Mouse (Mus musculus): ENCODE measurements around the gene Slc5a11.

The Slc5a11 gene

DNA sequence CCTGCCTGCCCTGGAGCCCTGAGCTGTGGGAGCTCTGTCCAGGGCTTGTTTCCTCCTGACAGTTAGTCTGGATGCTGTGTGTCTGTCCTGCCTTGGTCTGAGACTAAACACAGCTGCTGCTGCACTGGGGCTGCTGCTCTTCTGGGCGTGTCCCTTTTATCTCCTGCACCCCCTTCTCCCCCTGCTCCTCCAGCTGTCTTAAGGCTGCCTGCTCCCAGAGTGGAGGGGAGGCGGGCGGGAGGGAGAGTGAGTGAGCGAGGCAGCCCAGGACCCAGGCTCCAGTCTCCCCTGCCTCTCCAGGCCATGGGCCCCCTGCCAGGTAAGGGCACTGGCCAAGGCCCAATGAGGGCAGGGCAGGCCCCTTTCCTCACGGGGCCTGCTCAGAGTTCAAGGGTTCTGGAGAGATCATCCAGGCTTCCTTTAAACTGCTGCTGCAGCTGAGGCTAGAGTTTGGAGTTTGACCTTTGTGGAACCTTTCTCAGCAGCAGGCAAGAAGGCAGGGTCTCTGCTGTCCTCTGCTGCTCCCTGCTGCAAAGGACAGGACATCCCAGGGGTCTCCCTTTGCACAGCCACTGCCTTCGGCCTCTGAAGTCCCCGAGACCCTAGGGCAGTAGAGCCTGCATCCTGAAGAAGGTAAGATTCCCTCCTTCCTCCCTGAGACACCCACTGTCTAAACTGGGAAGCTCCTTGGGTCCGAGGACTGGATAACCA, at the start of gene Slc5a11:
TSS of gene Slc5a11 (plus strand) at position 416 of the 711 bp plus-strand sequence.
- no peak for DNase-seq (ENCODE audit: low read depth, low spot score)

DNA sequence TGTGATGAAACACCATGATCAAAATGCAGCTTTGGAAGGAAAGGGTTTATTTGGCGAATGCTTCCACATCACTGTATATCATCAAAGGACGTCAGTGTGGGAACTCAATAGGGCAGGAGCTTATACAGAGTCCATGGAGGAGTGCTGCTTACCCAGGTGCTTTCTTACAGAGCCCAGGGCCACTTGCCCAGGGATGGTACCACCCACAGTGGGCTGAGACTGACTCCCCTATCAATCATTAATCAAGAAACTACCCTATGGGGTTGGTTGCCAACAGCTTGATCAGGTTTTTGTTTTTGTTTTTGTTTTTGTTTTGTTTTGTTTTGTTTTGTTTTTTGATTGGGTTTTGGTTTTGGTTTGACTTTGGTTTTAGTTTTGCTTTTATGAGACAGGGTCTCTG, 47.1 kb upstream of the Slc5a11 start:
- DNase-seq (ENCODE audit: low read depth, low spot score), result no peak

DNA sequence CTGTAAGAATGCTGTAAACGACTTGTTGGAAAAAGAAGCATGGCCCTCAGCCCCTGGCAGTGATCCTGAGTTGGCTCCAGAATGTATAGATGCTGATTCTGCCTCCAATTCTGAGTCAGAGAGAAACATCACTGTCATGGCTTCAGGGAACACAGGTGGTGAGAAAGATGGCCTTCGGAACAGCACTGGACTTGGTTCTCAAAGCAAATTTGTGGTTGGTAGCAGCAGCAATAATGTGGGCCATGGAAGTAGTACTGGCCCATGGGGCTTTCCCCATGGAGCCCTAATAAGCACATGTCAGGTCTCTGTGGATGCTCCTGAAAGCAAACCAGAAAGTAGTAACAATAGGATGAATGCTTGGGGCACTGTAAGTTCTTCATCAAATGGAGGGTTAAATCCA, 45.0 kb upstream of the Slc5a11 start:
- DNase-seq (ENCODE audit: low read depth, low spot score), result no peak

DNA sequence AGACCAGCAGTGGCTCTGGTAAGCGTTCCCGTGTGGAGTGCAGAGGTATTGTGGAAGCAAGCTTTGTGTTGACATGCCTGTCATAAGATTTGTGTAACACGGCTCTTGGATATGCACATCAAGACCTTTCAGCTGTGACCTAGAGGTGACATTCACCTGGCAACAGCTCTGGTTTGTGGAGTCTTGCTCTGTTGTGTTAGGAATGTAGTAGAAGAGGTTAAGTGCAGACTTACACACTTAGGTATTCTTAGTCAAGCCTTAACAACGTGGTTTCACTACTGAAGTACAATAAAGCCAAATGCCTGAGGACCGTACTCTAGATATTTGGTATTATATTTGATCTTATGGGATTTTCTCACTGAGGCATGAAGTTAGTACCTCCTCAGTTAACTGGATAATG, 42.5 kb upstream of the Slc5a11 start:
- no peak for DNase-seq (ENCODE audit: low read depth, low spot score)

DNA sequence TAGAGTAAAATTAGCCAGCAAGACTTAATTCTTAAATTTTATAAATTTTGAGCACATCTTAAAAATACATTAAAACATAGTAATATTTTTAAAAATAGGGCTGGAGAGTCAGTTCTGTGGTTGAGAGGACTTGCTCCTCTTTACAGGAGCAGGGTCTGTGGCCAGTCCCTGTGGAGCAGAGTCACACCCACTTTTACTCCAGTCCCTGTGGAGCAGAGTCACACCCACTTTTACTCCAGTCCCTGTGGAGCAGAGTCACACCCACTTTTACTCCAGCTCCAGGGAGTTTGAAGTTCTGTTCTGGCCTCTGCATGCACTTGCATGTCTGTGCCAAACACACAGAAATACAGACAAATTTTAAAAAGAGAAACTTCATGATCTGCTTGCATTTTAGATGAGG, 37.4 kb upstream of the Slc5a11 start:
- no peak for DNase-seq (ENCODE audit: low read depth, low spot score)

DNA sequence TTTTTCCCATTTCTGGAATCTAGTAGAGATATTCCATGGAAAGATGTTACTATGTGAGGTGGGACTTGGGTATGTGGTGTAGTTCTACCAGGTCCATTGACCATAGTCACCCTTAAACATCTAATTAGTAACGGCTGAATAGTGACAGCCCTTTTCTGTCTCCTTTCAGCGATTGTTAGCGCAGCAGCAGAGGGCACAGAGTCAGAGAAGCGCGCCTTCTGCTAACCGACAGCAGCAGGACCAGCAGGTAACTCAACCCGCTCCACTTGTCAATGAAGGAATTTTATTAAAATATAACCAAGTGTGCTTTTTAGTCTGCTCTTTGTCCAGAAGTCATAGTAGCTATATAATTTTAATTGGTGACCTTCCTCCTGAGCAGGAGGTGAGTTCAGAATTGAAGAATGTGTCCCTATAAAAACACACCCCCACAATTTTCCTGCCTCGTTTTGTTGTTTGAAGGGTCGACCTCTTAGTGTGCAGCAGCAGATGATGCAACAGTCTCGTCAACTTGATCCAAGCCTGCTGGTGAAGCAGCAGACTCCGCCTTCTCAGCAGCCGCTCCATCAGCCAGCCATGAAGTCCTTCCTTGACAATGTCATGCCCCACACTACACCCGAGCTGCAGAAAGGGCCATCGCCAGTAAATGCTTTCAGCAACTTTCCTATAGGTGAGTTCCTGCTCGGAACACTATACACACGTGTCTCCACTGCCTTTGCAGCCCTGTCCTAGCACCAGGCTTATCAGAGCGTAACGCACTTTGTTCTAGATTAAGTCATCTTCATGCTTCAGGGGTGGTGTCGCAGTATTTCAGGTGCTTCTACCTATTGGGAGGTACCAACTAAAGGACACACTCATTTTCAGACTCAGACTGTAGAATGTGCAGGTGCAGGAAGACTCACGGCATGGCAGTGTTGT, 32.5 kb upstream of the Slc5a11 start:
- DNase-seq (ENCODE audit: low read depth, low spot score), result no peak

DNA sequence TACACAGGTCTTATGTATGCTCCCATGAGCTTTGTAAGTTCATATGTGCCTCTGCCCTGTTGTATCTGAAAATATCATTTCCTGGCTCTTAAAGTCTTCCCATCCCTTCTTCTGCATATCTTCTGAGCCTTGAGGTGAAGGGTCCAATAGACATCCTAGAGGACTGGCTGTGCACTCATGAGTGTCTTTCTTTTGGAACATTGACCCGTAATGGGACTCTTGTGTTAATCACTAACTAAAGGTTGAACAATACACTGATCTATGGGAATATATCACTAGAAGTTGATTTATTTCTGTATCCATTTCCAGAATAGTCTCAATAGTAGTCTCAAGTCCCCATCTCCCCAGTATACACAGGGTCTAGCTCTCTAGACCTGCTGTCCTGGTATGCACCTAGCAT, 29.7 kb upstream of the Slc5a11 start:
- no peak for DNase-seq (ENCODE audit: low read depth, low spot score)

DNA sequence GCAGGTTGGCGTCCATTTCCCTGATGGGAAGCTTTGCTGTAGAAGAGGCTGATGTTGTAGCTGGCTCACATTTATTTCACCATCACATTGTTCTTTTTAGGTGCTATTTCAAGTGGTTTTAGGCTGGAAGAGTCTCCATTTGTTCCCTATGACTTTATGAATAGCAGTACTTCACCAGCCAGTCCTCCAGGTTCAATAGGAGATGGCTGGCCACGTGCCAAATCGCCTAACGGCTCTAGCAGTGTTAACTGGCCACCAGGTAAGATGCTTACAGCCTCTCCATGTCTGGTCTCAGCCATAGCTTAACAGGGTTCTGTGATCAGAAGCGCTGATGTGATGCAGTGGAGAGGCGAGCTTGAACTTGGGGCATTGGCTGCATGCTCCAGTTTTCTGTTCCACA, 28.1 kb upstream of the Slc5a11 start:
- no peak for DNase-seq (ENCODE audit: low read depth, low spot score)

DNA sequence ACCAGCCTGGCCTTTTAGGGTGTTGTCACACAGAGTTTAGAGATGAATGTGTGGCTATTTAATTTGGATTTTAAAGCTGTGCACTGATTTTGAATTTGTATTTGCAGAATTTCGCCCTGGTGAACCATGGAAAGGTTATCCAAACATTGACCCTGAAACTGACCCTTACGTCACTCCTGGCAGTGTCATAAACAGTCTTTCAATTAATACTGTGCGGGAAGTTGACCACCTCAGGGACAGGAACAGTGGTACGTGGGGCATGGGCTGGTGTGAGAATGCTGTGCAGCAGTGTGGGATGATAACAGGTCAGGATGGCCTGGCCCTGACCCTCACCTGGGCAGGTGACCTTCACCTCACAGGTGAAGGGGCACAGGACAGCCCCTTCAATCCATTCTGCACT, 27.3 kb upstream of the Slc5a11 start:
- no peak for DNase-seq (ENCODE audit: low read depth, low spot score)

DNA sequence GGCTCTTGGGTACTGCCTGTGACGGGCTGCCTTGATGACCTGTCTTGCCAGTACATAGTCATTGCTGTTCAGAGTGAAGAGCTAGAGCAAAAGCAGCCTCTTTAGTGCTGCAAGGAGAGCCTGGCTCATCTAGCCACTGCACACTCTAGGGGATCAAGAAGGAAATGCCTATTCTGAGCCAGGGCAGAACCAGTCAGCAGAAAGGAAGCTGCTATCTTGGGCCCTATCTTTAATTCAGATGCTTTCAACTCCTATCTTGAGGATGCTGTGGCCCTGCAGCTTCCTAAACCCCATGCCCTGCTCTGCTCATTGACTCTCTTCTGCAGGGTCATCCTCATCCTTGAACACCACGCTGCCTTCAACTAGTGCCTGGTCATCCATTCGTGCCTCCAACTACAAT, 26.1 kb upstream of the Slc5a11 start:
- DNase-seq (ENCODE audit: low read depth, low spot score), result no peak

DNA sequence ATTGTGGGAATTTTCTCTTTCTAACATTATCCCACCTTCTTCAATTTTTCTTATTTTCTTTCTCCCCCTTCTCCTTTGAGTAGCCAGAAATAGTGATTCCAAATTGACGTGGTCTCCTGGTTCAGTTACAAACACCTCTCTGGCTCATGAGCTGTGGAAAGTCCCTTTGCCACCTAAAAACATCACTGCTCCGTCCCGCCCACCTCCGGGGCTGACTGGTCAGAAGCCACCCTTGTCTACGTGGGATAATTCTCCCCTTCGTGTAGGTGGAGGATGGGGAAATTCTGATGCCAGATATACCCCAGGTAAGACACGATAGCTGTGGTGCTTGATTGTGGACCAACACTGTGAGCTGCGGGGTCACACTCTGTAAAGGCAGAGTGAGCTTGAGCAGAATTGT, 24.8 kb upstream of the Slc5a11 start:
- DNase-seq (ENCODE audit: low read depth, low spot score), result no peak

DNA sequence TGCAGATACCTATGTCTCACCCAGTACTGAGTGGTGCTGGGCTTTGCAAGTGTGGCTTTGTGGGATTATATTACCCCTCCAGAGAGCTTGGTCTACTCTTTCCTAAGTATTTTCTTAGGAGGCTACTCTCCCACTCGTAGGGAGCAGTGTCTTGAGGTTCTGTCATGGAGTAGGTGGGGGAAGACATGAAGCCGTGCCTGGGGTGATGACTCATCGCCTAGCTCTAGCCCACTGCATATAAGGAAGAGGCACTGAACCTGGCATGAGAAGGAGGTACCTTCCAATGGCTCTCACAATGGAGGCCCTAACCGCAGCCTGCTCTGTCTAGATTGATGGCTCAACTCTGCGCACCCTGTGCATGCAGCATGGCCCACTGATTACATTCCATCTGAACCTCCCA, 22.8 kb upstream of the Slc5a11 start:
- no peak for DNase-seq (ENCODE audit: low read depth, low spot score)

DNA sequence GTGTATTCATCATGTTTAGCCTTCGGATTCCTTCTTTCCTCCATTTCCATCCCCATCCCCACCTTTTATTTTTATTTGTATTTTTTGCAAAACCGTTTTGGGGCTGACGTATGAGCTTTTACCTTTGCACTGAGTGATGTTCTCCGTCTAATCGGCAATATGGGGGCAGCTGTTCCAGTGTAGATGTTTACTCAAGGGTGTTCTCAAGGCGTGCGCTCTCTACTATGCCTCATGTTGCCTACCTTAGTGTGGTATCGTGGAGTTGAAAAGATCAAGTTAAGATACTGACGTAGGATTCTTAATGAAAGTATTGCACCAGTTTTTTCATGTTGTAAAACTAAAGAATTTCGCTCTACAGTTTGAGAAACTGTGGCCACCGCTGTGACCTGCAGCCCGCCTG, 21.4 kb upstream of the Slc5a11 start:
- no peak for DNase-seq (ENCODE audit: low read depth, low spot score)

DNA sequence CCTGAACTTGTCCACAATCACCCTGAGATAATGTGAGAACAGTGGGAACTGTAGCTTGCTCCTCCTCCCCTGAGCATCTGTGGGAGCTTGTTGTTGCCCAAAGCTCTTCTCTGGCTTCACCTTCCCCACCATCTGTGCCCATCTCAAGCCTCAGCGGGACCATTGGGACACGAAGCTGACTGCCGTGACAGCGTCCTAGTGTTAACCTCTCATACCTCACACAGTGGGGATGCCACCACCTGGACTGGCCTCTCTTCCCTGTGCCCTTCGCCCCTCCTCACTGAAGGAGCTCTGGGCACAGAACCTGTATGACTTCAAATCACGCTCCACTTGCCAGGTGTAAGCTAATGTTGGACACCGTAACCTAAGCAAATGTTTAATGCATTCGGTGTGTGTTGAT, 19.9 kb upstream of the Slc5a11 start:
- DNase-seq (ENCODE audit: low read depth, low spot score), result no peak

DNA sequence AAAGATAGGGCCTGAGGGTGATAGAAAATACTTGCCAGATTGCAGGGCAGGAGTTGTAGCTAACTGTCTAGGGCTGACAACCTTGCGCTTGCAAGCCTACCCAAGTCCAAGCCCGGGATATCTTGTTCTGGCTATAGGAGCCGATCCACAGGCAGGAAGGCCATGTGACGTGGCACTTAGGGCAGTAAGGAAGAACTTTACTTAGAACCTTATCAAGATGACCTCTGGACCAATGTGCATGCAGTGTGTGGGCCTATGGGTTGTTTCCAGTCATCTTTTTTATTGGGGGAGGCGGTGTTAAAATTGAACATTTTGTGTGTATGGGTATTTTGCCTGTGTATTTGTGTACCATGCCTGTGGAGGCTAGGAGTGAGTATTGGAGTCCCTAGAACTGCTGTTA, 18.1 kb upstream of the Slc5a11 start:
- no peak for DNase-seq (ENCODE audit: low read depth, low spot score)

DNA sequence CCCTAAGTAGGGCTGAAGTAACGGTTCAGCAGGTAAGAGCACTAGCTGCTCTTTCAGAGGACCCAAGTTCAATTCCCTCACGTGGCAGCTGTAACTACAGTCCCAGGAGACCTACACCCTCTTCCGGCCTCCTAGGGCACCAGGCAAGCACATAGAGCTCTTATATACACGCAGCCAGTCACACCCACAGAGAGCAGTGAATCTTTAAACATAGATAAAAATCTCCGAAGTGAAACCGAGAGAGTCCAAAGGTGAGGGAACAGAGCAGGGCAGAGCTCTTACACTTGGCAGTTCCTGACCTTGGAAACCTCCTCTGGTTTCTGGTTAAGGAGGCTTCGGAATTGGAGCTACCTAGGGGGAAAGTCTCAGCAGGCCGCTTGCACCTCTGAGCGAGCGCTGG, 15.9 kb upstream of the Slc5a11 start:
- DNase-seq (ENCODE audit: low read depth, low spot score), result no peak

DNA sequence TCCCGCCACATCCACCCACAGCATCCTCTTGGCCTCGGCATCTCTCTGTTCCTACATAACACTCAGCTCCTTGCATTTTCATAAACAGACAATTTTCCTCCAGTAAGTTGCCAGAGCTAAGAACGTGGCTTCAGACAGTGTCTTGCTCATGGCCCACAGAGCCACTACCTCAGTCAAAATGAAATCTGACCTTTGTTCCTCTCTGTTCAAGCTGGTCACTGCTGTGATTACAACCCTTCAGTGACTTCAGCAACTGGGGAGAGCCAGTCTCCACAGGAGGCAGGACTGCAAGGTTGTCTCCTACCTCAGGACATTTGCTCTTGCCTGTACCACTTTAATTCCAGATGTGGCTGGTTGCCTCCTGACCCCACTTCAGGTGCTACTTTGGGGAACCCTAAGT, 15.4 kb upstream of the Slc5a11 start:
- DNase-seq (ENCODE audit: low read depth, low spot score), result no peak

DNA sequence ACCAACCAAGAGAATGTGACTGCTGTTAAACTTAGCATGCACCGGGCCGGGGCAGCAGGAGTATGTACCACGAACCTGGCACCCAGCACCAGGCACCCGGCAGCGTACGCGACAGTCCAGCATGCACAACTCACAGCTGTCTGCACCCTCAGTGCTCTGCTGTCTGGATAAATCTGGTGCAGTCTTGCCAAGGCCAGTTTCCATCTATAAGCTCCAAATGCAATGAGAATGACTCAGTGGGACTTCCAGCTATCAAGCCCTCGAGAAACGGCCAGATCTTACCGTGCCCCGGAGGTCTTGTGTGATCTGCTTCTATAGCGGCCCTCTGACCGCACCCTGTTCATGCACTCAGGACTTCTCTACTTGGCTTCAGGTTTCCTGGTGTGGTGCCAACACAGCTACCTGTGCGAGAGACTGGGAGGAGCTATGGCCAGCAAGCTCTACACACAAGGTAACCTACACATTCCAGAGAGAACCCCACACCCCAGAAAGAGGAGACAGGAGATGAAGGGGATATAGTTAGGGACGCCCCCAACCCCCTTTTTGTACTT, 14.8 kb upstream of the Slc5a11 start:
- no peak for DNase-seq (ENCODE audit: low read depth, low spot score)

DNA sequence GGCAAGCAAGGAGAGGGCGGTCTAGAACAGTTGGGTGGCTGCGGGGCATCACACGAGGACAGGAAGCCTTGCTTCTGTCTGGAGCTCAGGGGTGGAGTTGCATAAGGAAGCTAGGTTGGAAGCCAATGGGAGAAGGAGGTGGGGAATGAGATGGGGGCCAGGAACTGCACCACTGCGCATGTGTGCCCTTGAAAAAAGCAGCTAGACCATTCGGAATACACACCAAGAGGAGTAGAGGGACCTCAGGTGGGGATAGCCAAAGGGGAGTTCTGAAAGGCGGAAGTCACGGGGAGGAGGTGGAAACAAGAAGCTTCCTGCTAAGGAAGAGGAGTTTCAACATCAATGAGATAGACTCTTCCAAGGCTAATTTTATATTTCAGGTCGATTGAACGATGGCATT, 13.9 kb upstream of the Slc5a11 start:
- DNase-seq (ENCODE audit: low read depth, low spot score), result no peak

DNA sequence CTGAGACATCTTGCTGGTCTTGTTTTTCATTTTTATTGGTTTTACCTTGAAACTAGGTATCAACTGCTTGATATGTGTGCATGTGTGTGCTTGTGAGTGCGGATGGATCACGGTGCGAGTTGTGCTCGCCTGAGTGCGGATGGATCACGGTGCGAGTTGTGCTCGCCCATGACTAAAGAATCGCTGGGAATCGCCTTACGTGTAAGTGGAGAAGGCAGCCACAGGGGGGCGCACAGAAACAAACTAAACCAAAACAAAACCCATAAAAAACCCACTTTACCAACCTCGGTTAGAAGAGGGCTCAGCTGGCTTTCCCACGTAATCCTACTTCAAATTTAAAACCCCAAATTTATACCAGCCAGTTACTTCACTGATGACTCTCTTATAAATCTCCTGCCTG, 9.3 kb upstream of the Slc5a11 start:
- peak; percentile 11 for DNase-seq (ENCODE audit: low read depth, low spot score)

DNA sequence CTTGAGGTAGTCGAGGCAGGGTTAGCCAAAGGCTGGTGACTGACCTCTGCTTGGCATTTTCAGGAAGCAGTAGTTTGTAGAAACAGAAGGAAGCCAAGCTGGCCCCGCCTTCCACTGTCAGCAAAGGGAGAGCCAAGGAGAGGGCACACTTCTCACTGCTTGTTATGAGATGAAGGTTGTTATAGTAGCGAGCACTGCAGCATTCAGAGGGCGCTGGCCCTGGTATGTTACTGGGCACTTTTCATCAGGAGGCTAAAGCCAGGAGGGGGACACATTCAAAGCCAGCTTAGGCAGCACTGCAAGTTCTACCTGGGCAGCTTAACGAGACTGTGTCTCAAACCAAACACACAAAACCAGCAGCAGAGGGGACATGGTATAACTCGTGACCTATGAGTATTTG, 7.0 kb upstream of the Slc5a11 start:
- no peak for DNase-seq (ENCODE audit: low read depth, low spot score)

DNA sequence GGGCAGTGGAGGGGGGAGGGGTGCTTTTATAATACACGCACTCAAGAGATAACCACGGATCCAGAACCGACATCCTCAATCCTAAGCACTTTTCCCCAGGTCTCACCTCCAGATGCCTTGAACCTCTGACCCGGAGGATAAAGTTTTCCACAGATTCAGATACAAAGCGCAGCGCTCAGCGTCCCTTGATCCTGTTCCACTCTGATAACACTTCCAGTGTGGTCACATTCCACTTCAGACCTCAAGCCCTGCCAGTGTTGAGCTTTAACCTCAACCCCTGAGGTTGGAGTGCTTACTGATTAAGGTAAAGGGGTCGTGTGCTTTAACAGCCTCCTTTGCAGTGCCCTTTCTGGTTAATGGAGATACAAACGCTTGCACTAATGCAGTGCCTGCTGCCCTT, 4.7 kb upstream of the Slc5a11 start:
- no peak for DNase-seq (ENCODE audit: low read depth, low spot score)

DNA sequence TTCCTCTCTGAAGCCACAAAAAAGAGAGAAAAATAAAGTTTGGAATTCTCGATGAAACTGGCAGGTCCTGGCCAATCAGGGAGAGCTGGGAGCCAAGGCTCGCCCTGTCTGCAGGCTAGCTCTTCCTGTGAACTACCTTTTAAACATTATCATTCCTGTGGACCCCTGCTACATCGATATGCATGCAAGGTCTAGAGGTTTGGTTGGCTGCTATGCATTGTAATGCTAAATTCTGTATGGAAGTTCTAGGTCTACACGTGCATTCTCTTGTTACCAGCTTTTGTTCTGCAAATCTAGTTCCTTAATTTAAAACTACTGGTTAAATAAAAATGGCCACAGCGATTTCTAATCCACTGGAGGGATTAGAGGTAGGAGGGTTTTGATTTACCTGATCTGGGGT, 3.1 kb upstream of the Slc5a11 start:
- DNase-seq (ENCODE audit: low read depth, low spot score), result no peak
